Mouse (Mus musculus) spleen, adult 2 months (tissue): ENCODE measurements around the gene Vma21. TPM values are rescaled to one million over a fixed set of nuclear protein-coding genes. Genes with fewer than 3 reads are reported as not detected.

Source experiments
- DNase-seq, 2 experiments: peaks; one replicate each; pipeline versions ENCODE4 v3.0.0 to v3.0.0-alpha.2; 2012 to 2021; ENCODE audit warnings: low spot score in 2 of 2, low read depth in 1 of 2
- H3K27ac ChIP-seq: fragments of 200-500 bp; 2 replicates; pipeline ENCODE4 v1.5.1; 2012; ENCODE audit warnings: low read length, inconsistent platforms; ENCODE audit not compliant: insufficient read depth
- H3K27me3 ChIP-seq: fragments of 200-500 bp; 2 replicates; pipeline ENCODE4 v1.6.1; 2012; ENCODE audit warnings: mild to moderate bottlenecking, moderate library complexity, low read length, inconsistent platforms; ENCODE audit not compliant: control insufficient read depth, insufficient read depth
- H3K36me3 ChIP-seq: fragments of 200-500 bp; 2 replicates; pipeline ENCODE4 v1.6.1; 2012; ENCODE audit warnings: mild to moderate bottlenecking, low read length, inconsistent platforms; ENCODE audit not compliant: control insufficient read depth, insufficient read depth
- H3K4me1 ChIP-seq: fragments of 200-500 bp; 2 replicates; pipeline ENCODE4 v1.6.1; 2011; ENCODE audit warnings: inconsistent platforms; ENCODE audit not compliant: control insufficient read depth, insufficient read depth, insufficient read length
- H3K4me3 ChIP-seq: fragments of 200-500 bp; 2 replicates; pipeline ENCODE4 v1.5.1; 2011; ENCODE audit warnings: mild to moderate bottlenecking, inconsistent platforms; ENCODE audit not compliant: insufficient read depth, insufficient read length; ENCODE audit errors: extremely low read depth
- CTCF ChIP-seq: fragments of 200-500 bp; IDR thresholded peaks from 2 replicates; pipeline ENCODE4 v1.5.1; 2011; ENCODE audit warnings: mild to moderate bottlenecking, inconsistent platforms; ENCODE audit not compliant: insufficient read depth, insufficient read length, insufficient replicate concordance; ENCODE audit errors: extremely low read depth
- POLR2A ChIP-seq: fragments of 200-500 bp; IDR thresholded peaks from 2 replicates; pipeline ENCODE4 v1.6.1; 2011; ENCODE audit warnings: low read depth, low read length, inconsistent platforms
- WGBS: fragments of 180-500 bp; shearing (Covaris S2); methylation state at CpG from one replicate; pipeline ENCODE4 v1.1.7; 2018; 5-methylcytosine and 5-hydroxymethylcytosine counted together
- polyA plus RNA-seq: library from polyadenylated mRNA; depleted of rRNA; stranded (reverse); fragments of >200 nt; gene quantifications from 2 replicates; pipeline ENCODE4 v1.2.3, GENCODE M21; 2012; rRNA removed

The Vma21 gene
- polyA plus RNA-seq: 1.1 and 1.3 TPM in 2 replicates

- H3K4me1 ChIP-seq: no peaks in the 10 kb centered on the region
- no peak for TF ChIP-seq POLR2A
- no peak for TF ChIP-seq CTCF
- H3K27me3 ChIP-seq: no peaks in the 10 kb centered on the region
- peak within 1 kb of the TSS; percentile 84 for H3K27ac ChIP-seq
- H3K36me3 ChIP-seq: no peaks in the 10 kb centered on the region
- DNase-seq: peak in 1 of 2 experiments; percentile 2
- WGBS: 52% methylated on average over 12 of the region's 12 CpGs
- peak within 1 kb of the TSS; percentile 90 for H3K4me3 ChIP-seq
Measured at GRCm38 (mm10) chrX:71815631-71816345, at the start of gene Vma21. TSS of gene Vma21 (plus strand) at chrX:71815924.

GRCm38 (mm10) chrX:71767909-71768308, 47.8 kb upstream of the Vma21 start:
- 86% methylated on average over 1 of the region's 1 CpGs for WGBS
- DNase-seq: no peak
- TF ChIP-seq CTCF (no peak), POLR2A (no peak)
- Histone ChIP-seq H3K4me1 (no peaks in the 10 kb centered on the region), H3K4me3 (no peak overlapping the region), H3K27ac (no peak overlapping the region), H3K36me3 (no peaks in the 10 kb centered on the region), H3K27me3 (no peaks in the 10 kb centered on the region)

- TF ChIP-seq POLR2A (no peak), CTCF (no peak)
- 16% methylated on average over 4 of the region's 4 CpGs for WGBS
- Histone ChIP-seq H3K4me1 (no peaks in the 10 kb centered on the region), H3K4me3 (no peak overlapping the region), H3K27me3 (no peaks in the 10 kb centered on the region), H3K27ac (no peak overlapping the region), H3K36me3 (no peaks in the 10 kb centered on the region)
- no peak for DNase-seq
Measured at GRCm38 (mm10) chrX:71791106-71791505, 24.6 kb upstream of the Vma21 start.

- no peak for TF ChIP-seq POLR2A
- no peak for TF ChIP-seq CTCF
- H3K4me1 ChIP-seq: no peaks in the 10 kb centered on the region
- 80% methylated on average over 7 of the region's 7 CpGs for WGBS
- H3K27ac ChIP-seq: no peak overlapping the region
- H3K27me3 ChIP-seq: no peaks in the 10 kb centered on the region
- no peak overlapping the region for H3K4me3 ChIP-seq
- no peaks in the 10 kb centered on the region for H3K36me3 ChIP-seq
- no peak for DNase-seq
Measured at GRCm38 (mm10) chrX:71797766-71798165, 18.0 kb upstream of the Vma21 start.

- TF ChIP-seq CTCF (no peak), POLR2A (no peak)
- Histone ChIP-seq H3K36me3 (no peaks in the 10 kb centered on the region), H3K4me1 (no peaks in the 10 kb centered on the region), H3K27ac (no peak overlapping the region), H3K4me3 (no peak overlapping the region), H3K27me3 (no peaks in the 10 kb centered on the region)
- WGBS: 70% methylated on average over 5 of the region's 5 CpGs
- DNase-seq: no peak
Measured at GRCm38 (mm10) chrX:71798883-71799282, 16.8 kb upstream of the Vma21 start.

- Histone ChIP-seq H3K4me1 (no peaks in the 10 kb centered on the region), H3K27me3 (no peaks in the 10 kb centered on the region), H3K4me3 (no peak overlapping the region), H3K36me3 (no peaks in the 10 kb centered on the region), H3K27ac (no peak overlapping the region)
- 50% methylated on average over 5 of the region's 5 CpGs for WGBS
- DNase-seq: no peak
- TF ChIP-seq POLR2A: no peak
- no peak for TF ChIP-seq CTCF
Measured at GRCm38 (mm10) chrX:71811966-71812835, 3.5 kb upstream of the Vma21 start.

- Histone ChIP-seq H3K36me3 (no peaks in the 10 kb centered on the region), H3K4me3 (peak overlapping the region; percentile 90), H3K27me3 (no peaks in the 10 kb centered on the region), H3K4me1 (no peaks in the 10 kb centered on the region), H3K27ac (peak overlapping the region; percentile 84)
- 19% methylated on average over 52 of the region's 52 CpGs for WGBS
- TF ChIP-seq CTCF: no peak
- TF ChIP-seq POLR2A: peak; percentile 9; the same call in 1 of the 2 replicates
- peak; percentile 67 to 72 for DNase-seq
Measured at GRCm38 (mm10) chrX:71816401-71816857, 705 bp downstream of the Vma21 start.
